Mouse (Mus musculus): ENCODE data around the gene Scgb1c1. TPM values are rescaled to one million over a fixed set of nuclear protein-coding genes. Genes with fewer than 3 reads are reported as not detected.

Scgb1c1 gene
- polyA plus RNA-seq, 1 experiment from 2014 or later, result not detected

GRCm38 (mm10) chr7:140836243-140837115 lies 8.9 kb upstream of the Scgb1c1 start:
- Histone ChIP-seq H3K27ac (ENCODE audit: low read depth, low read length) (no peak overlapping the region), H3K4me1 (ENCODE audit: control insufficient read depth, insufficient read depth, low read length) (no peaks in the 10 kb centered on the region), H3K4me2 (replicated peaks; ENCODE audit: low read depth, low read length) (no peak overlapping the region), H3K4me3 (ENCODE audit: low read length) (no peak overlapping the region), H3K9ac (ENCODE audit: low read depth, low read length) (no peak overlapping the region), H3K9me3 (ENCODE audit: control insufficient read depth, low read length) (no peaks in the 10 kb centered on the region), H3K36me3 (ENCODE audit: control insufficient read depth, insufficient read depth, low read length) (no peaks in the 10 kb centered on the region), H3K27me3 (ENCODE audit: control insufficient read depth, insufficient read depth, low read length) (no peaks in the 10 kb centered on the region; the same call in 1 of the 2 replicates)
- ATAC-seq (ENCODE audit: low FRiP score, low TSS enrichment), result no peak
- WGBS, result 82% methylated on average over 9 of the region's 9 CpGs

GRCm38 (mm10) chr7:140839556-140839955 lies 5.8 kb upstream of the Scgb1c1 start:
- Histone ChIP-seq H3K4me1 (ENCODE audit: control insufficient read depth, insufficient read depth, low read length) (no peaks in the 10 kb centered on the region), H3K36me3 (ENCODE audit: control insufficient read depth, insufficient read depth, low read length) (no peaks in the 10 kb centered on the region), H3K9ac (ENCODE audit: low read depth, low read length) (no peak overlapping the region), H3K9me3 (ENCODE audit: control insufficient read depth, low read length) (no peaks in the 10 kb centered on the region), H3K27ac (ENCODE audit: low read depth, low read length) (no peak overlapping the region), H3K4me2 (replicated peaks; ENCODE audit: low read depth, low read length) (no peak overlapping the region), H3K4me3 (ENCODE audit: low read length) (no peak overlapping the region), H3K27me3 (ENCODE audit: control insufficient read depth, insufficient read depth, low read length) (no peaks in the 10 kb centered on the region; the same call in 1 of the 2 replicates)
- 50% methylated on average over 5 of the region's 5 CpGs for WGBS
- ATAC-seq (ENCODE audit: low FRiP score, low TSS enrichment), result no peak

GRCm38 (mm10) chr7:140840750-140841735 lies 4.3 kb upstream of the Scgb1c1 start:
- Histone ChIP-seq H3K27me3 (ENCODE audit: control insufficient read depth, insufficient read depth, low read length) (no peaks in the 10 kb centered on the region; the same call in 1 of the 2 replicates), H3K9me3 (ENCODE audit: control insufficient read depth, low read length) (no peaks in the 10 kb centered on the region), H3K4me3 (ENCODE audit: low read length) (no peak overlapping the region), H3K9ac (ENCODE audit: low read depth, low read length) (no peak overlapping the region), H3K27ac (ENCODE audit: low read depth, low read length) (no peak overlapping the region), H3K36me3 (ENCODE audit: control insufficient read depth, insufficient read depth, low read length) (no peaks in the 10 kb centered on the region), H3K4me1 (ENCODE audit: control insufficient read depth, insufficient read depth, low read length) (no peaks in the 10 kb centered on the region), H3K4me2 (replicated peaks; ENCODE audit: low read depth, low read length) (no peak overlapping the region)
- no peak for ATAC-seq (ENCODE audit: low FRiP score, low TSS enrichment)
- 37% methylated on average over 19 of the region's 19 CpGs for WGBS

- no peak overlapping the region for H3K27ac ChIP-seq (ENCODE audit: low read depth, low read length)
- no peak overlapping the region for H3K9ac ChIP-seq (ENCODE audit: low read depth, low read length)
- no peaks in the 10 kb centered on the region for H3K4me1 ChIP-seq (ENCODE audit: control insufficient read depth, insufficient read depth, low read length)
- ATAC-seq (ENCODE audit: low FRiP score, low TSS enrichment), result no peak
- H3K4me2 ChIP-seq (replicated peaks; ENCODE audit: low read depth, low read length), result no peak overlapping the region
- no peaks in the 10 kb centered on the region for H3K36me3 ChIP-seq (ENCODE audit: control insufficient read depth, insufficient read depth, low read length)
- H3K27me3 ChIP-seq (ENCODE audit: control insufficient read depth, insufficient read depth, low read length), result no peaks in the 10 kb centered on the region; the same call in 1 of the 2 replicates
- no peaks in the 10 kb centered on the region for H3K9me3 ChIP-seq (ENCODE audit: control insufficient read depth, low read length)
- H3K4me3 ChIP-seq (ENCODE audit: low read length), result no peak overlapping the region
- 79% methylated on average over 7 of the region's 7 CpGs for WGBS
Measured at GRCm38 (mm10) chr7:140843806-140844205, 1.5 kb upstream of the Scgb1c1 start.

GRCm38 (mm10) chr7:140845683-140846082 lies 336 bp downstream of the Scgb1c1 start:
- ATAC-seq (ENCODE audit: low FRiP score, low TSS enrichment), result no peak
- H3K4me1 ChIP-seq (ENCODE audit: control insufficient read depth, insufficient read depth, low read length), result no peaks in the 10 kb centered on the region
- no peaks in the 10 kb centered on the region for H3K36me3 ChIP-seq (ENCODE audit: control insufficient read depth, insufficient read depth, low read length)
- no peak overlapping the region for H3K27ac ChIP-seq (ENCODE audit: low read depth, low read length)
- no peak overlapping the region for H3K9ac ChIP-seq (ENCODE audit: low read depth, low read length)
- no peak overlapping the region for H3K4me2 ChIP-seq (replicated peaks; ENCODE audit: low read depth, low read length)
- no peaks in the 10 kb centered on the region; the same call in 1 of the 2 replicates for H3K27me3 ChIP-seq (ENCODE audit: control insufficient read depth, insufficient read depth, low read length)
- no peak overlapping the region for H3K4me3 ChIP-seq (ENCODE audit: low read length)
- 64% methylated on average over 4 of the region's 4 CpGs for WGBS
- no peaks in the 10 kb centered on the region for H3K9me3 ChIP-seq (ENCODE audit: control insufficient read depth, low read length)

GRCm38 (mm10) chr7:140846676-140847075 lies 1.3 kb downstream of the Scgb1c1 start:
- Histone ChIP-seq H3K36me3 (ENCODE audit: control insufficient read depth, insufficient read depth, low read length) (peaks cover 3% of the 10 kb centered on the region), H3K4me1 (ENCODE audit: control insufficient read depth, insufficient read depth, low read length) (no peaks in the 10 kb centered on the region), H3K27me3 (ENCODE audit: control insufficient read depth, insufficient read depth, low read length) (no peaks in the 10 kb centered on the region), H3K9me3 (ENCODE audit: control insufficient read depth, low read length) (no peaks in the 10 kb centered on the region), H3K4me2 (replicated peaks; ENCODE audit: low read depth, low read length) (no peak overlapping the region), H3K4me3 (ENCODE audit: low read length) (no peak overlapping the region), H3K27ac (ENCODE audit: low read depth, low read length) (no peak overlapping the region), H3K9ac (ENCODE audit: low read depth, low read length) (no peak overlapping the region)
- no peak for ATAC-seq (ENCODE audit: low FRiP score, low TSS enrichment)
- 87% methylated on average over 10 of the region's 10 CpGs for WGBS

- no peak within 1 kb of the TSS for H3K27ac ChIP-seq (ENCODE audit: low read depth, low read length)
- H3K36me3 ChIP-seq (ENCODE audit: control insufficient read depth, insufficient read depth, low read length), result peaks cover 15% of the 10 kb centered on the region
- no peaks in the 10 kb centered on the region for H3K27me3 ChIP-seq (ENCODE audit: control insufficient read depth, insufficient read depth, low read length)
- no peak within 1 kb of the TSS for H3K4me2 ChIP-seq (replicated peaks; ENCODE audit: low read depth, low read length)
- H3K9ac ChIP-seq (ENCODE audit: low read depth, low read length), result no peak within 1 kb of the TSS
- ATAC-seq (ENCODE audit: low FRiP score, low TSS enrichment), result no peak
- WGBS, result 67% methylated on average over 11 of the region's 11 CpGs
- H3K9me3 ChIP-seq (ENCODE audit: control insufficient read depth, low read length), result no peaks in the 10 kb centered on the region
- H3K4me1 ChIP-seq (ENCODE audit: control insufficient read depth, insufficient read depth, low read length), result no peaks in the 10 kb centered on the region
- H3K4me3 ChIP-seq (ENCODE audit: low read length), result no peak within 1 kb of the TSS
Measured at GRCm38 (mm10) chr7:140847755-140848580, 2.6 kb downstream of the Scgb1c1 start, which contains the start of gene Odf3. Gene Odf3, plus strand, starts transcription at chr7:140847805.

- Histone ChIP-seq H3K27ac (ENCODE audit: low read depth, low read length) (no peak overlapping the region), H3K9ac (ENCODE audit: low read depth, low read length) (no peak overlapping the region), H3K9me3 (ENCODE audit: control insufficient read depth, low read length) (no peaks in the 10 kb centered on the region), H3K36me3 (ENCODE audit: control insufficient read depth, insufficient read depth, low read length) (peaks cover 22% of the 10 kb centered on the region), H3K4me1 (ENCODE audit: control insufficient read depth, insufficient read depth, low read length) (no peaks in the 10 kb centered on the region), H3K4me2 (replicated peaks; ENCODE audit: low read depth, low read length) (no peak overlapping the region), H3K27me3 (ENCODE audit: control insufficient read depth, insufficient read depth, low read length) (no peaks in the 10 kb centered on the region), H3K4me3 (ENCODE audit: low read length) (no peak overlapping the region)
- ATAC-seq (ENCODE audit: low FRiP score, low TSS enrichment), result no peak
- 88% methylated on average over 10 of the region's 10 CpGs for WGBS
Measured at GRCm38 (mm10) chr7:140848591-140848990, 3.2 kb downstream of the Scgb1c1 start.
